Mouse (Mus musculus): ENCODE measurements around the gene Ttc7b.

GRCm38 (mm10) chr12:100495083-100495482 lies 25.5 kb downstream of the Ttc7b start:
- TF ChIP-seq TAL1 (conservative IDR thresholded peaks at IDR 0.05; ENCODE audit: low read depth, low read length): no peak
- no peak for TF ChIP-seq CTCF (IDR thresholded peaks at IDR 0.05; ENCODE audit: low read depth, low read length)
